Mouse (Mus musculus) right cerebral cortex, adult 2 months (tissue): ENCODE measurements at regions not wholly inside any gene's neighbourhood (a gene's known extent, or its start where the extent isn't known, plus 50 kb on each side); places are given as distances from the start of the nearest gene placed in this dataset.

ENCODE experiments used
- DNase-seq, 2 experiments: peaks; one replicate each; pipeline ENCODE4 v3.0.0; 2021 to 2022; ENCODE audit warnings: low spot score in 2 of 2

DNA sequence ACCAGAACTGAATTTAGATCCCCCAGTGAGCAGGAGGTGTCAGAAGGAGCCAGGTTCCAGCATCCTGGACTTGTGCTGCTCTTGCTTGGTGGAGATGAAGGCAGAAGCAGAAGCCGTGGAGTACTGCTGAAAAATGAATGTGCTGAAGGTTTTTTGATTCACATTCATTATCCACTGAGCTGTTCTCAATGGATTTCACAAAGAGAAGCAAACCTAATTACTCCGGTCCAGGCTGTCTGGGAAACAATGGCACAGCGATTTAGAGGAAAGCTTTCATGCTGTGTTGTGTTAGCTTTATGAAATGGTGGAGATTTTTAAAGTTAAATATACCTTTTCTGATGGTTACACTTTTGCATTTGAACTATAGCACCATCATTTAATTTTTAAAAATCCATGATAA is 535.3 kb upstream of the Adgrl3 start:
- DNase-seq, result no peak

DNA sequence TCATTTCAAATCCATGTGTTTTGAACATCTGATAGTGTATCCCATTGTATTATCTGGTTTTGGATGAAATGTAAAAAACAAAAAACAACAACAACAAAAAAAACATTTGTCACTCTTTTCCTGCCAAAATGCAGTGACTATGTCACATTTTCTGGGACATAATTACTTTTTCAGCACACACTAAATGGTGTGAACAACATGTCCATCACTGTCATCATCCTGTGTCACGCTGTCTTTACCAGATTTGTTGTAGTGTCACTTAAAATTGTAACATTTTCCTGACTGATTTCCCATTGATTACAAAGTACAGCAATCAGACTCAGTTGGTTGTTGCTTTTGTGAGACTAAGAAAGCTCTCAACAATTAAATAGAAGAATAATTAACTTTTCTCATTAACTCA is 531.6 kb upstream of the Adgrl3 start:
- no peak for DNase-seq

DNA sequence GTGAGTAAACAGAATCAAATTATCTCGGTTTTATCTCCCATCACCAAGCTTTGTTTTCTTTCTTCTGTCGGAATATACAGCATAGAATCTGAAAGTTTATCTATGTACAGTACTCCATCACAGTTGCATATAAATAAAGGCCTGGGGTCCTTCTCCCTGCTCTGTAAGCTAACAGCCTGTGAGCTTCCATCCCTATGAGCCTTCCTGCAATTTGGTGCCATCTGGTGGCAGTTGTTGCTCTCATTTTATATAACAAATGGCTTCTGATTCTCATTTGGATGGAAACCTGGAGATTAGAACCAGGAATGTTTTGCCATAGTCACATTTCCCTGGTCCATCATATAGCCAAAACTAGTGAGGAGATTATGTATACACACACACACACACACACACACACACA is 511.3 kb upstream of the Adgrl3 start:
- peak; percentile 70 to 84 for DNase-seq

DNA sequence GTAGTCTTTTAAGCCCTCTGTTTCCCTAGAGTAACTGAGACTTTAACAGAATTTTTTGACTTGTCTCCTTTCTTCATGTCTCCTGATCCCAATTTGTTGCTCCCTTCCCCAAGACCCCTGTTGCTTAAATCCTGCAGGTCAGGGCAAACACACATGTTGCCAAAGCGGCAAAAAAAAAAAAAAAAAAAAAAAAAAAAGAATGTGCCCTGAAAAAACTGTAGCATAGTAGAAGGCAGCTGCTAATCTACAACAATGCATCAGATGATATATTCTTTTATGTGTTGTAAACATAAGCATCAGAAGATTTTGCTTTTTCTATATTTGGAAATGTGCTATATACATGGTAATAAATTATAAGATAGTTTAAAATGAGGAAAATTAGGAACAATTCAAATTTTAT is 479.9 kb upstream of the Adgrl3 start:
- DNase-seq, result no peak

DNA sequence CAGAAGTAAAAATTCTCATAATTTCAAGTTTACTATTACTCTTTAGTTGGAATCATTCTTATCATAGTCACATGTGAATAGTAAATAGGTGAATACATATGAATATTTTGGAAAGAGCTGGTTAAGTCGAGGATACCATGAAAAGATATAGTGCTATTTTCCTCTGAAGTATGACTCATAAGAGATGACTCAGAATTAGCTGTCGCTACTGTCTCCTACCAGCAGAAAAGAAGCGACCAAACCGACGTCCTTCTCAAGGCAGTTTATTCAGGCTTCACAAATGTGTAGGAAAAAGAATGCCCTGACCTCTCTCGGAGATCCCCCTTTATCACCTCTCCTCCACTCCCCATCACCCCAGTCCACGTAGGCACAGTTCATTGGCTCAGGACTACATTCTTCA is 468.3 kb upstream of the Adgrl3 start:
- peak; percentile 7 to 8 for DNase-seq

DNA sequence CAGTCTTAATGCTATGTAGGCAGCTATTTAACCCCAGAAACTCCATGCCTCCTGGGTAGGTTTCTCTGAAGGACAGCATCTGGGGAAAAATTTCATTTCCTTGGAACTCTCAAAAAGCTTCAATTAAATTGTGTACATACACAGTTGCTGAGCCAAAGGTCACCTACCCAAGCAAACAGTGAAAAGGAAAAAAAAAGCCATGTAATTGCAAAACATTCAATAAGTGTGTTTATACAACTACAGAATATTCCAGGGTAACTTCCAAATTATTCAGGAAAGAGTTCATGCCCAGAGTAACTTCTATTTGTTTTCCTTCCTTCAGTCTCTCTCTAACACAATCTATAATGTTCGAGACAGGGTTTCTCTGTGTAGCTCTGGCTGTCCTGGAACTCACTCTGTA is 441.2 kb upstream of the Adgrl3 start:
- DNase-seq, result no peak

DNA sequence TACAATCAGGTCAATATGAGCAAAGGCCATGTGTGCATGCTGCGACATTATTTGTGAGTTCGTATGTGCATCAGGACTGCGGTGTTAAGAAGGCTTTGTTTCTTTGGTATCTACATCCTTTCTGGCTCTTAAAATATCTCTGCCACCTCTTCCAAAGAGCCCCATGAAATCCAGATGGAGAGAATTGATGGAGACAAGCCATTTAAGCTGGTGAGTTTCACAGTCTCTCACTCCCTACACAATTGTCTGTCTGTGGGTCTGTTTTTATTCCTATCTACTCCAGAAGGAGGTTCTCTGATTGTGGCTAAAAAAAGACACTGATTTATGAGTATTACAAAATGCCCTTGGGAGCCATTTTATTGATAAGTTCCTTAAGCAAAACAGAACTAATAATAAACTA is 408.4 kb upstream of the Adgrl3 start:
- no peak for DNase-seq

DNA sequence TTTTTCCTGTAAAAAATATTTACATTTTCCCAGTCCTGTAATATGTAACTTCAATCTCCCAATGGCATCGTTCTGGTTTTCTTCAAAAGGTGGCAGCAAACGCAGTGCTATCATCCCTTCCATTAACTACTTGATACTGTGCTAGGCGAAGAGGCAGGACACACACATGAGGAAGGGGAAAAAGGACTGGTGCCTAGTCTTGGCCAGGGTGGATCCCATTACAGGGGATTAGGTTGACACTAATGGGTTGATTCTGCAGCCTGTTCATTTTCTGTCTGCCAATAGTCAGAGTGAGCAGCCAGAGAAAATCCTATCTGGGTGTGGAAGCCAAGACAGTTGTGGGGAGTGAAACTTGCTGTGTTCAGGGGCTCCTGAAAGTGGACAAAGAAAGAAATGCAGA is 392.7 kb upstream of the Adgrl3 start:
- DNase-seq, result no peak

- no peak for DNase-seq
Measured at GRCm38 (mm10) chr5:80659043-80659442, 360.9 kb upstream of the Adgrl3 start.

GRCm38 (mm10) chr5:80659530-80659929 is 360.4 kb upstream of the Adgrl3 start:
- no peak for DNase-seq

DNA sequence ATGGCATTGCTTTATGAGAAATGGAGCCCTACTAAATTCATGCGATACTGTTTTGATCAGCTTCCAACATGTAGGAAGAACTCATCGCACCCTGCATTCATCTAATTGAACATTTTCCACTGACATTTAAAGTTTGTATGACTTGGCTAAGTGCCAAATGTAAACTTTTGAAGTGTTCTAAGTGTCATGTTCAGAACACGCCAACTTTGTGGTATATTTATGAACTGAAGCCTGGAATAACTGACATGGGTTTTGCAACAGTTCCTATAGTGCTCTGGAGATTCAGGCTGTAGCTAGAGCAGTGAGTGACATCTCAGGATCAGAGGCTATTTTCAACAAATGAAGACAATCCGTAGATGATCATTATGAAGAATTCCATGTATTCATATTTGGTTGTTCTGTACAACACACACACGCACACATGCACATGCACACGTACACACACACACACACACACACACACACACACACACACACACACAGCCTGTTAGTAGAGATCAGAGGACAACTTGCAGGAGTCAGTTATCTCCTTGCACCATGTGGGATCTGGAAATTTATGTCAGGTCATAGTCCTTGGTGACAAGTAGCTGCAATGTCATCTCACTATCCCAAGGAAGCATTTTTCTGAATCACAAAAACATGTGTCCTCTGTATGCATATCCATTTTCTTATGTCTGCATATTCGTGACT is 349.5 kb upstream of the Adgrl3 start:
- DNase-seq, result no peak

DNA sequence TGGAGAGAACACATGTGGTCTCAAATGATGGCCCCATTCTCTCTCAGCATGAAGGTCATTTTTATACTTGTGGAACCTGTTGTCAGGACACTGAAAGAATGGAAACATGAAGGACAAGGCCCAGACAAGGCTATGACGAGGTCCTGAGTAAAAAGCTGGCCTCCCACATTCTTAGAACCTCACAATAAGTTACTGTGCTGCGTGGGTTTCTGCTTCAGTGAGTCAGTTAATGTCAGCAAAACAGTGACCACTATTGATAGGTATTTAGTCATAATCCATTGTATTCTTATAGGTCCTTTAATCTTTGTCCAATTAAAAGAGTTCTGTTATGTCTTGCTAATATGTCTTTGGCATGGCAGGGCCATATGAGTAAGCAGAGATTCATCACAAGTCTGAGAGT is 336.5 kb upstream of the Adgrl3 start:
- no peak for DNase-seq

GRCm38 (mm10) chr5:80700848-80701247 is 319.1 kb upstream of the Adgrl3 start:
- DNase-seq, result no peak

- no peak for DNase-seq
Measured at GRCm38 (mm10) chr5:80704732-80705131, 315.2 kb upstream of the Adgrl3 start.

DNA sequence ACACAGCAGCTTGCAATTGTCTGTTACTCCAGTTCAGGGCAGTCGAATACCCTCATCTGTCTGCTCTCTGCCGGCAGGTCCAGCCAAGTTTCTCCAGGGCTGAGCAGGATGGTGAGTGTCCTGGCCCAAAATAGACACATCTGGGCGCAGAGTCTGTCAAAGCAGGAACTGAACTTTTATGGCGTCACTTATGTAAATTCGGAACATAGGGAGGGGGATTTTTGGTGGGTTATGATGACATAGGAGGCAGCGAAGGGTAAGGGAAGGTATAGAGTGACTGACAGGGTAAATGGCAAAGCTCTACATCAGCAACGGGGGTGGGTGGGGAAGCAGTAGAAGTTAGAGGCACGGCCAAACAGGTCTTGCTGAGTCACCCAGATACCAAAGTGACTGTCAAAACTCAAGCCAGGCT is 313.3 kb upstream of the Adgrl3 start:
- DNase-seq, result no peak
